Comparison of ENCODE assay signal across 8 mouse cellular contexts in genomic region chr5:54154503-54155226, GRCm38 (mm10).
DNase-seq lines count a peak whose midpoint lies in the region; ATAC-seq and TF ChIP-seq lines count a peak whose summit lies in the region.

No protein-coding gene starts in this region.

- peak; percentile 93 for TF ChIP-seq RAD21 in MEL (IDR thresholded peaks at IDR 0.05; ENCODE audit: low read depth, low read length)

- no peak overlapping the region for H3K27ac ChIP-seq in MEL (ENCODE audit: control insufficient read depth, low read depth, low read length)
- no peak overlapping the region for H3K27ac ChIP-seq in neural tube, embryonic 12.5 days

- H3K4me2 ChIP-seq in neural tube, embryonic 12.5 days (replicated peaks): peak overlapping the region; percentile 51

- TF ChIP-seq POLR2A in MEL (IDR thresholded peaks at IDR 0.05; ENCODE audit: control insufficient read depth in 1 of 2, insufficient read depth in 1 of 2, low read depth in 1 of 2, low read length in 2 of 2, poor library complexity in 1 of 2): no peak

- H3K4me1 ChIP-seq in MEL (ENCODE audit: control insufficient read depth in 1 of 2, insufficient read depth in 2 of 2, low read length in 2 of 2): no peaks in the 10 kb centered on the region
- H3K4me1 ChIP-seq in neural tube, embryonic 12.5 days: peaks cover 32% of the 10 kb centered on the region

- intact Hi-C loops in heart, postnatal 10 days (cut with DNase I): loop anchor here (5.0 to 10.0 kb wide), 3 partner anchors 103 to 640 kb away; no protein-coding TSS in a partner anchor
- intact Hi-C loops in left cerebral cortex, postnatal 14 days (cut with DNase I): no loop called here

- no peaks in the 10 kb centered on the region for H3K27me3 ChIP-seq in MEL (ENCODE audit: control insufficient read depth in 1 of 2, insufficient read depth in 2 of 2, low read length in 2 of 2)
- no peaks in the 10 kb centered on the region for H3K27me3 ChIP-seq in neural tube, embryonic 12.5 days (replicated peaks)

- DNase-seq in frontal cortex, postnatal 25 days (ENCODE audit: low spot score in 2 of 2): no peak
- peak; percentile 54 for DNase-seq in MEL (ENCODE audit: low read depth, low spot score)
- peak; percentile 85 for DNase-seq in embryo, embryonic 10.5 days (ENCODE audit: low spot score)
- DNase-seq in heart, postnatal 10 days: peak; percentile 34 to 63
- DNase-seq in left cerebral cortex, postnatal 14 days (ENCODE audit: low spot score in 2 of 2): peak; percentile 78

- H3K9ac ChIP-seq in MEL (ENCODE audit: control insufficient read depth, low read depth, low read length, poor library complexity, severe bottlenecking): no peak overlapping the region
- H3K9ac ChIP-seq in neural tube, embryonic 12.5 days: no peak overlapping the region

- WGBS in neural tube, embryonic 12.5 days: 25% methylated on average over 13 of the region's 13 CpGs

- peak; percentile 76 for ATAC-seq in frontal cortex, adult (ENCODE audit: low TSS enrichment)
- no peak for ATAC-seq in neural tube, embryonic 12.5 days (ENCODE audit: low FRiP score, low read depth)
- ATAC-seq in inflammation-experienced regulatory T-cells, adult 6 months: no peak

- H3K79me2 ChIP-seq in MEL (ENCODE audit: control insufficient read depth, insufficient read depth, low read length, poor library complexity): no peaks in the 10 kb centered on the region

- TF ChIP-seq EP300 in MEL (IDR thresholded peaks at IDR 0.05; ENCODE audit: low read depth in 1 of 2, low read length in 2 of 2): no peak

- H3K36me3 ChIP-seq in MEL (ENCODE audit: control insufficient read depth in 1 of 2, insufficient read depth in 2 of 2, low read length in 2 of 2): no peaks in the 10 kb centered on the region; a peak in 1 of 4 replicates
- no peaks in the 10 kb centered on the region for H3K36me3 ChIP-seq in neural tube, embryonic 12.5 days

- no peak overlapping the region for H3K4me3 ChIP-seq in MEL (ENCODE audit: control insufficient read depth in 1 of 2, insufficient read depth in 1 of 2, low read depth in 2 of 2, low read length in 2 of 2)
- H3K4me3 ChIP-seq in neural tube, embryonic 12.5 days: no peak overlapping the region

- TF ChIP-seq CTCF in MEL (IDR thresholded peaks at IDR 0.05 in 2 of 3, conservative IDR thresholded peaks at IDR 0.05 in 1 of 3; ENCODE audit: control insufficient read depth in 1 of 3, insufficient read depth in 1 of 3, low read depth in 2 of 3, low read length in 3 of 3, poor library complexity in 1 of 3, severe bottlenecking in 1 of 3): peak; percentile 51 to 79 (median 58)

- no peaks in the 10 kb centered on the region for H3K9me3 ChIP-seq in MEL (replicated peaks; ENCODE audit: insufficient read depth, low read length)
- H3K9me3 ChIP-seq in neural tube, embryonic 12.5 days: no peaks in the 10 kb centered on the region

TF ChIP-seq in MEL, 35 proteins besides CTCF, POLR2A, EP300 and RAD21:
- no peak for TF ChIP-seq TBP (IDR thresholded peaks at IDR 0.05; ENCODE audit: low read depth, low read length)
- peak; percentile 74 for TF ChIP-seq ZC3H11A (IDR thresholded peaks at IDR 0.05; ENCODE audit: low read depth, low read length)
- no peak for TF ChIP-seq ZKSCAN1 (IDR thresholded peaks at IDR 0.05; ENCODE audit: low read depth, low read length)
- TF ChIP-seq ZNF384 (IDR thresholded peaks at IDR 0.05; ENCODE audit: low read depth, low read length): peak; percentile 94
- TF ChIP-seq POLR2AphosphoS5 (IDR thresholded peaks at IDR 0.05; ENCODE audit: borderline replicate concordance, low read depth, low read length): no peak
- no peak for TF ChIP-seq MYC (IDR thresholded peaks at IDR 0.05; ENCODE audit: low read depth, low read length)
- TF ChIP-seq ELF1 (IDR thresholded peaks at IDR 0.05; ENCODE audit: low read depth, low read length): no peak
- no peak for TF ChIP-seq USF1 (IDR thresholded peaks at IDR 0.05; ENCODE audit: low read depth, low read length)
- TF ChIP-seq MAZ (IDR thresholded peaks at IDR 0.05; ENCODE audit: low read depth, low read length): 0 out of 2 replicates have a peak, but pooled peaks have one; percentile 55
- no peak for TF ChIP-seq KAT2A (conservative IDR thresholded peaks at IDR 0.05; ENCODE audit: low read depth, low read length)
- TF ChIP-seq MAX (IDR thresholded peaks at IDR 0.05; ENCODE audit: low read length): no peak
- TF ChIP-seq SMC3 (IDR thresholded peaks at IDR 0.05; ENCODE audit: low read depth, low read length): peak; percentile 70
- no peak for TF ChIP-seq SIN3A (IDR thresholded peaks at IDR 0.05; ENCODE audit: low read length)
- no peak for TF ChIP-seq BHLHE40 (IDR thresholded peaks at IDR 0.05; ENCODE audit: borderline replicate concordance, low read depth, low read length)
- TF ChIP-seq ZMIZ1 (IDR thresholded peaks at IDR 0.05; ENCODE audit: low read depth, low read length): no peak

Comparison
In these comparisons a context has a peak if more than half of its experiments do, and no peak if none do; other contexts are left out.
1. DNase-seq: peak in MEL (single experiment), embryo, embryonic 10.5 days (single experiment), heart, postnatal 10 days (2 of 2) and left cerebral cortex, postnatal 14 days (2 of 2); none in frontal cortex, postnatal 25 days (0 of 2).